Mouse (Mus musculus): ENCODE measurements around the gene Bcar1. TPM values are rescaled to one million over a fixed set of nuclear protein-coding genes. Genes with fewer than 3 reads are reported as not detected.

Bcar1 gene
- polyA plus RNA-seq, 1 experiment from 2014 or later = 39.5 TPM

DNA sequence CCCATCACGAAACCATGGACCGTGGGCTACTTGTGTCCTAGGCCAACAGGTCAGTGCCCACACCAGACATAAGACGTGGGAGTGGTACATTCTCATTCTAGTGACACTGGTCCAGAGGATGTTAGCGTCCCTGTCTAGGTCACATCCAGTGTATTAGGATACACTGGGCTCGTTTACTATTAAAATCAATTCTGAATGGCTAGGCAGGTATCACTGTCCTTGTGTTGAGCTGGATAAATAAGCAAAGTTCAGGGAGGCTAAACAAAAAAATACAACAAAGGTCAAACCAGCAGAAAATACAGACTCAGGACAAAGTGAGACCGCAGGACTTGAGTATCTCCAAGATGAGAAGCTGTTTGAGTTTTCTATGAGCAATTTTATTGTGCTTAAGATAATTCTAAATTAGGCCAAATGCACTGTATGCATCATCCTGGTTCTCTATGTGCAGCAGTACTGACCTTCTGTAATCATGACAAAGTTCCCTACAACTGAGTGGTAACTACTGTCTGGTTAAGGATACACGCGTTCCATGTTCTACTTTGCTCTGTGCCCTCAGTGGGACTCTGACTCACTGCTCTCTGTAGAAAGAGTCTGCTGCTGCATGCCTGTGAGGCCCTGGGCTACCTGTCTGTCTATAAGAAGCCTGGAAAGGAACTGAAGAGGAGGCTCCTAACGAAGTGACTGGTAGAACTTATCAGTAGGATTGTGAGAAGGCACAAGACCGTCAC, 37.3 kb upstream of the Bcar1 start:
- Histone ChIP-seq H3K9me3 (no peaks in the 10 kb centered on the region), H3K9ac (replicated peaks) (no peak overlapping the region), H3K36me3 (peaks cover 34% of the 10 kb centered on the region), H3K27ac (no peak overlapping the region), H3K4me3 (replicated peaks) (no peak overlapping the region), H3K4me1 (replicated peaks) (no peaks in the 10 kb centered on the region; the same call in 1 of the 2 replicates), H3K27me3 (no peaks in the 10 kb centered on the region), H3K4me2 (no peak overlapping the region)
- no peak for ATAC-seq (ENCODE audit: insufficient number of reproducible peaks, insufficient read depth, low FRiP score, low TSS enrichment, low read depth)
- WGBS = 93% methylated on average over 10 of the region's 10 CpGs

DNA sequence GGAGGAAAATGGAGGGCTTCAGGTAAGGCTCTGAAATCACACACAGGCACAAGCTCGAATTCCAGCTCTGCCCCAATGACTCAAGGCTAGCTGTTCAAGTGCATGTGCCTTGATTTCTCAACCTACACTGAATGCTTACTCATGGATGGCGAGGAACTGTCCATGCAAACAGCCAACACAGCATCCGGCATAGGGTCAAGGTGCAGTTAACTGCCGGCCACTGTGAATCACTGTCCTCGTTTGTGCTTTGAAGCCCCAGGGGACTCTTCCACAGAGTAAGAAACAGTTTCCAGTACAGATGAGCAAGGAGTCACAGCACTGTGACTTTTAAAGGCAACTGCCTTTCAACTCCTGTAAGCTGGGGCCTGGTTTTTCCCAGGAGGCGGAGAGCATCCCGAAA, 36.1 kb upstream of the Bcar1 start:
- Histone ChIP-seq H3K9me3 (no peaks in the 10 kb centered on the region), H3K27me3 (no peaks in the 10 kb centered on the region), H3K36me3 (peaks cover 39% of the 10 kb centered on the region), H3K9ac (replicated peaks) (no peak overlapping the region), H3K4me1 (replicated peaks) (no peaks in the 10 kb centered on the region), H3K4me3 (replicated peaks) (no peak overlapping the region), H3K27ac (no peak overlapping the region; the same call in 1 of the 2 replicates), H3K4me2 (no peak overlapping the region)
- WGBS = 74% methylated on average over 7 of the region's 7 CpGs
- no peak for ATAC-seq (ENCODE audit: insufficient number of reproducible peaks, insufficient read depth, low FRiP score, low TSS enrichment, low read depth)

- Histone ChIP-seq H3K27me3 (no peaks in the 10 kb centered on the region), H3K4me2 (no peak overlapping the region), H3K4me3 (replicated peaks) (no peak overlapping the region), H3K4me1 (replicated peaks) (no peaks in the 10 kb centered on the region), H3K27ac (no peak overlapping the region), H3K9ac (replicated peaks) (no peak overlapping the region), H3K9me3 (no peaks in the 10 kb centered on the region), H3K36me3 (peaks cover 46% of the 10 kb centered on the region)
- WGBS = 86% methylated on average over 7 of the region's 7 CpGs
- ATAC-seq (ENCODE audit: insufficient number of reproducible peaks, insufficient read depth, low FRiP score, low TSS enrichment, low read depth) = no peak
These were observed 35.2 kb upstream of the Bcar1 start for GRCm38 (mm10) chr8:111778801-111779200.

DNA sequence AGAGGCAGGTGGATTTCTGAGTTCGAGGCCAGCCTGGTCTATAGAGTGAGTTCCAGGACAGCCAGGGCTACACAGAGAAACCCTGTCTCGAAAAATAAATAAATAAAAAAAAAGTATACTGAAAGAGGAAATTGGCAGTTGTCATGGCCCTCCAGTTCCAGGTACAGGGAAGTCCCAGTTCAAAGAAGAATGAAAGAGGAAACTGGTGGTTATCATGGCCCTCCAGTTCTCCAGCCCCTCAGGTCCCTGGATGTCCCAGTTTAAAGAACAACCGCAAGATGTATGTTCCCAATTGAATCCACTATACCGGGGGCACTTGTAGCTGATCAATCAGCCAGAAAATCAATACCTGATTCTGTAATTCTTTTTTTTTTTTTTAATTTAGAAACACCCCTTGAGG, 32.9 kb upstream of the Bcar1 start:
- Histone ChIP-seq H3K27ac (no peak overlapping the region), H3K9ac (replicated peaks) (no peak overlapping the region), H3K27me3 (no peaks in the 10 kb centered on the region), H3K36me3 (peaks cover 59% of the 10 kb centered on the region), H3K9me3 (no peaks in the 10 kb centered on the region), H3K4me1 (replicated peaks) (0 out of 2 replicates have a peak, but pooled peaks cover 2% of the 10 kb centered on the region), H3K4me2 (no peak overlapping the region), H3K4me3 (replicated peaks) (no peak overlapping the region)
- WGBS = 90% methylated on average over 4 of the region's 4 CpGs
- ATAC-seq (ENCODE audit: insufficient number of reproducible peaks, insufficient read depth, low FRiP score, low TSS enrichment, low read depth) = no peak

DNA sequence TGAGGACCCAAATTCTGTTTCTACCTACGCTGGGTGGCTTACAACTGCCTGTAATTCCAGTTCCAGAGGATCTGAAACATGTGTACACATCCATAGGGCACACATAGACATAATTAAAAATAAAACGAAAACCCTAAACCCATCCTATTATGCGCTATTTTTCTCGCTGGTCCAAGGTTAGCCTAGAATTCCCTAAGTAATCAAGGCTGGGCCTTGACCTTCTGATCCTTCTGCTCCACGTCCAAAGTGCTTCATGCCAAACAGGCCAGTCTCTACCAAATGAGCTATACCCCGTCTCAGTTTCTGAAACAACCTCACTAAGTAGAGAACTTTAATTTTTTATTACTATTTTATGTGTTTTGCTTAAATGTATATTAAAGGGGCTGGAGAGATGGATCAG, 32.2 kb upstream of the Bcar1 start:
- H3K4me1 ChIP-seq (replicated peaks) = 0 out of 2 replicates have a peak, but pooled peaks cover 7% of the 10 kb centered on the region
- H3K27ac ChIP-seq = no peak overlapping the region
- ATAC-seq (ENCODE audit: insufficient number of reproducible peaks, insufficient read depth, low FRiP score, low TSS enrichment, low read depth) = no peak
- no peaks in the 10 kb centered on the region for H3K9me3 ChIP-seq
- H3K36me3 ChIP-seq = peaks cover 62% of the 10 kb centered on the region
- H3K4me3 ChIP-seq (replicated peaks) = no peak overlapping the region
- WGBS = 94% methylated on average over 6 of the region's 6 CpGs
- H3K27me3 ChIP-seq = no peaks in the 10 kb centered on the region
- no peak overlapping the region for H3K4me2 ChIP-seq
- H3K9ac ChIP-seq (replicated peaks) = no peak overlapping the region

DNA sequence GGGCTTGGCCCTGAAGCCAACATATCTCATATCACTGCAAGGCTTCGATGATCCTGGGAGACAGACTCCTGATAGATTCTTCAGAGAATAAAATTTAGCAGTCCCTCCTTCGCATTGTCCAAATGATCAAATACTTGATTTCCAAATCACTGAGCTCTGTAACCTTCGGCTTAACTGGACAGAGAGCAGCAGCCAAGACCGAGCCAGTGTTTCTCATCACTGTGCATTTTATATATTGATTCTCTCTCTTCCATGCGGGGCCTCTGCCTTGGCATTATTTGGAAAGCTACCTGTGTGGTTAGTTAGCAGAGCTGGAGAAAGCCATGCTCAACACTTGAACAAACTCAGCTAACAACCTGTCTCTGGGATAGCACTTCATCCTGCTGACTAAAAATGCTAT, 29.9 kb upstream of the Bcar1 start:
- Histone ChIP-seq H3K36me3 (peaks cover 52% of the 10 kb centered on the region), H3K27ac (no peak overlapping the region), H3K4me3 (replicated peaks) (no peak overlapping the region), H3K4me1 (replicated peaks) (peaks cover 24% of the 10 kb centered on the region), H3K9me3 (no peaks in the 10 kb centered on the region), H3K9ac (replicated peaks) (no peak overlapping the region), H3K27me3 (no peaks in the 10 kb centered on the region), H3K4me2 (no peak overlapping the region)
- WGBS = 92% methylated on average over 5 of the region's 5 CpGs
- ATAC-seq (ENCODE audit: insufficient number of reproducible peaks, insufficient read depth, low FRiP score, low TSS enrichment, low read depth) = no peak

GRCm38 (mm10) chr8:111773057-111773456, 29.4 kb upstream of the Bcar1 start:
- no peak overlapping the region for H3K4me2 ChIP-seq
- H3K4me3 ChIP-seq (replicated peaks) = no peak overlapping the region
- H3K9me3 ChIP-seq = no peaks in the 10 kb centered on the region
- H3K27me3 ChIP-seq = no peaks in the 10 kb centered on the region
- H3K9ac ChIP-seq (replicated peaks) = no peak overlapping the region
- no peak overlapping the region for H3K27ac ChIP-seq
- H3K4me1 ChIP-seq (replicated peaks) = peaks cover 24% of the 10 kb centered on the region
- no peak for ATAC-seq (ENCODE audit: insufficient number of reproducible peaks, insufficient read depth, low FRiP score, low TSS enrichment, low read depth)
- 87% methylated on average over 7 of the region's 7 CpGs for WGBS
- peaks cover 52% of the 10 kb centered on the region for H3K36me3 ChIP-seq

- Histone ChIP-seq H3K36me3 (peaks cover 55% of the 10 kb centered on the region), H3K27me3 (no peaks in the 10 kb centered on the region), H3K27ac (no peak overlapping the region), H3K4me3 (replicated peaks) (no peak overlapping the region), H3K9me3 (no peaks in the 10 kb centered on the region), H3K4me1 (replicated peaks) (peaks cover 24% of the 10 kb centered on the region), H3K4me2 (no peak overlapping the region), H3K9ac (replicated peaks) (no peak overlapping the region)
- 82% methylated on average over 9 of the region's 9 CpGs for WGBS
- no peak for ATAC-seq (ENCODE audit: insufficient number of reproducible peaks, insufficient read depth, low FRiP score, low TSS enrichment, low read depth)
These were observed 28.5 kb upstream of the Bcar1 start for GRCm38 (mm10) chr8:111772083-111772482.

DNA sequence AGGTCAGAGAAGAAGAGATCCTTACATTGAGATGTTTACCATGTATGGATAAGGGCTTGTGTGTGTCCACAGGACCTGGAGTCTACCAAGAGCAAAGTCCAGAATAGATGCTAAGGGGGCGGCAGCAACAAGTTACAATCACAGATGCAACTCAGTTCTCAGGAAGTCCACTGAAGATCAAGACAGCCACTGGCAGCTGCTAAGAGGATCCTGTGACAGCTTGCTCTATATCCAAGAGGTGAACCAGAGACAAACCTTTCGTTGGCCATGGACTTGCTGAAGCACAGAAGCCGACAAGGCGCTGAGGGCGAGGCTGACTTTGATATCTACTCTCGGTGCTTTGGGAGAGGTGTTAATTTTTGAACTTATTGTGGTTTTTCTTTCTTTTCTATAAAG, 28.0 kb upstream of the Bcar1 start:
- H3K36me3 ChIP-seq = peaks cover 60% of the 10 kb centered on the region
- 91% methylated on average over 6 of the region's 6 CpGs for WGBS

DNA sequence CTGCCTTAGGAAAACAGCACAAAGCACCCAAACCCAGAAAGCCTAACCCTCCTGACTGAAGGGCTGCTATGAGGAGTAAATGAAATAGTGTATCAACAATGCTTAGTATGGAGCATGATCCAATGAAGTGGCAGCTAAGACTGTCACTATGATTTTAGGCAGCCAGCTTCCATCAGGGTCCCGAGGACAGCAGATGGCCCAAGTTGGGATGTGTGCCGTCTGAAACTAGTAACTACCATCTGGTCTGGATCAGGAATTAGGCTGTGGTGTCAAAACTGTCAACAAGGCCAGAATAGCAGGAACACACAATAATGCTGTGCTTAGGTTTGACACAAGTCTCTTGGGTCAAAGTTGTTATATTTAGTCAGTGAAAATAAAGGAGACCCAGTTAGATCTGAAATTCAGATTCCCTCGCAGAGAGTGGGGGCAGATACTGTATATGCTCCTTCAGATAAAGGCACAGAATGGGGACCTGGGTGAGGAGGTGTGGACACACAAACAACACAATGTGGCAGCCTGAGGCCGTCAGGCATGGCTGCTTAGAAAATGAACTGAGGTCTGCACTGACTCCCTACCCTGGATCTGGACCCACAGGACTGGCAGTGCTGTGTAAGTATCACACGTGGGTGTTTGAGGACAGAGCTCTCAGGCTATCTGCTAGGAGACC, 27.5 kb upstream of the Bcar1 start:
- H3K27me3 ChIP-seq = no peaks in the 10 kb centered on the region
- peaks cover 24% of the 10 kb centered on the region for H3K4me1 ChIP-seq (replicated peaks)
- H3K4me3 ChIP-seq (replicated peaks) = no peak overlapping the region
- 50% methylated on average over 5 of the region's 5 CpGs for WGBS
- H3K36me3 ChIP-seq = peaks cover 65% of the 10 kb centered on the region
- no peak overlapping the region for H3K4me2 ChIP-seq
- H3K9ac ChIP-seq (replicated peaks) = no peak overlapping the region
- no peak for ATAC-seq (ENCODE audit: insufficient number of reproducible peaks, insufficient read depth, low FRiP score, low TSS enrichment, low read depth)
- no peak overlapping the region for H3K27ac ChIP-seq
- H3K9me3 ChIP-seq = no peaks in the 10 kb centered on the region

More for the DNA sequence above, 28.0 kb upstream of the Bcar1 start:
- no peak overlapping the region for H3K4me3 ChIP-seq (replicated peaks)
- no peak for ATAC-seq (ENCODE audit: insufficient number of reproducible peaks, insufficient read depth, low FRiP score, low TSS enrichment, low read depth)
- no peak overlapping the region for H3K27ac ChIP-seq
- no peak overlapping the region for H3K9ac ChIP-seq (replicated peaks)
- no peaks in the 10 kb centered on the region for H3K9me3 ChIP-seq
- H3K4me1 ChIP-seq (replicated peaks) = peaks cover 24% of the 10 kb centered on the region
- H3K4me2 ChIP-seq = no peak overlapping the region
- no peaks in the 10 kb centered on the region for H3K27me3 ChIP-seq

DNA sequence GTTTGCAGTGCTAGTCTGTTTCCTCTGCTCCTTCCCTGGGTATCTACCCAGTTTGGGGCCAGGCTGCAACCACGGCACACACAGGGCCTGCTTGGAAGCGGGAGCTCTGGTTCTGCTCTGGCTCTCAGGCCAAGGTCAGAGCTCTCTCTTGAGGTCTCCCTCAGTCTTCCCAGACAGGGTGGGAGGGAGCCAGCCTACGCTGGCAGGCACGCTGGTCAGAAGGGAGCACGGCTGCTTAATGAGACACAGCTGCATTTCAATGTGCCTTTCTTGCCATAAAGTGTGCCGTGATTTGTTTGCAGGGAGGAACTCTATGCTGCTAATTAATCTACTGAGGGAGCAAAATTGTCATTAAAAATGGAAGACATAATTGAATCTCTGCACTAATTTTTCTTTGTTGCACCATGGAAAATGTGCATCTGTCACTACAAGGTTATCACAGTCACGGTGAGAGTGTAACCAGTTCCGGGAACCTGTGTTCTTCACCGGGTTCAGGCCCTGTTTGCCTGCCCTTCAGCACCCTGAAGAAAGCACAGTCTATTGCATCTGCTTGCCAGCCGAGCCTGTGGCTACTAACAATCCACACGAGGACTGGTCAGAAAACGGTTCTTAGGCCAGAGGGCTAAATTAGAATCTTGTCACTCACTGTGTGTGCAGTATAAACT, 26.3 kb upstream of the Bcar1 start:
- Histone ChIP-seq H3K4me3 (replicated peaks) (no peak overlapping the region), H3K27me3 (no peaks in the 10 kb centered on the region), H3K27ac (peak overlapping the region; percentile 90), H3K4me1 (replicated peaks) (peaks cover 24% of the 10 kb centered on the region), H3K9ac (replicated peaks) (0 out of 2 replicates have a peak overlapping the region, but pooled peaks have one; percentile 8), H3K36me3 (peaks cover 71% of the 10 kb centered on the region), H3K4me2 (no peak overlapping the region), H3K9me3 (no peaks in the 10 kb centered on the region)
- 13% methylated on average over 12 of the region's 12 CpGs for WGBS
- ATAC-seq (ENCODE audit: insufficient number of reproducible peaks, insufficient read depth, low FRiP score, low TSS enrichment, low read depth) = peak; percentile 54
